Mouse (Mus musculus) lung, embryonic 16.5 days (tissue): ENCODE measurements around the gene Stkld1. TPM values are rescaled to one million over a fixed set of nuclear protein-coding genes. Genes with fewer than 3 reads are reported as not detected.

Source experiments
- ATAC-seq: fragments of 200-750 bp; cut with Nextera tagmentation; 2 replicates; pipeline ENCODE4 v1.8.0; 2017; ENCODE audit warnings: low read depth, mild to moderate bottlenecking, moderate library complexity
- H3K27ac ChIP-seq: fragments of 300-500 bp; sonication (generic); 2 replicates; pipeline ENCODE4 v1.5.1; 2014; ENCODE audit warnings: mild to moderate bottlenecking, control low read depth, low read length
- H3K27me3 ChIP-seq: fragments of 300-500 bp; sonication (generic); 2 replicates; pipeline ENCODE4 v1.6.1; 2014; ENCODE audit warnings: low read depth, low read length, mixed read lengths; ENCODE audit not compliant: control insufficient read depth, insufficient read depth
- H3K36me3 ChIP-seq: fragments of 300-500 bp; sonication (generic); 2 replicates; pipeline ENCODE4 v1.6.1; 2014; ENCODE audit warnings: low read length; ENCODE audit not compliant: control insufficient read depth, insufficient read depth
- H3K4me1 ChIP-seq: fragments of 300-500 bp; sonication (generic); replicated peaks from 2 replicates; pipeline ENCODE4 v1.6.1; 2014; ENCODE audit warnings: low read length, mixed read lengths; ENCODE audit not compliant: control insufficient read depth, insufficient read depth
- H3K4me2 ChIP-seq: fragments of 300-500 bp; sonication (generic); 2 replicates; pipeline ENCODE4 v1.6.1; 2014; ENCODE audit warnings: low read depth, low read length, control low read depth
- H3K4me3 ChIP-seq: fragments of 300-500 bp; sonication (generic); 2 replicates; pipeline ENCODE4 v1.5.1; 2014; ENCODE audit warnings: mild to moderate bottlenecking, low read length, control low read depth
- H3K9ac ChIP-seq: fragments of 300-500 bp; sonication (generic); 2 replicates; pipeline ENCODE4 v1.6.1; 2014; ENCODE audit warnings: low read length, control low read depth
- H3K9me3 ChIP-seq: fragments of 300-500 bp; sonication (generic); 2 replicates; pipeline ENCODE4 v1.6.1; 2016; ENCODE audit warnings: low read length; ENCODE audit not compliant: control insufficient read depth
- WGBS: fragments of 180-500 bp; shearing (Covaris S2); extraction: QIAGEN DNeasy Blood & Tissue Kit; methylation state at CpG from one replicate; pipeline ENCODE4 v1.1.7; 2014; 5-methylcytosine and 5-hydroxymethylcytosine counted together
- polyA plus RNA-seq: library from polyadenylated mRNA; unstranded; fragments of >200 nt; fragmentation: Nextera tagmentation; extraction: Ambion mirVana; gene quantifications from 2 replicates; pipeline ENCODE4 v1.2.1, GENCODE M21; 2015

The Stkld1 gene
- polyA plus RNA-seq, 1 experiment from 2014 or later, result 0.06 TPM

DNA sequence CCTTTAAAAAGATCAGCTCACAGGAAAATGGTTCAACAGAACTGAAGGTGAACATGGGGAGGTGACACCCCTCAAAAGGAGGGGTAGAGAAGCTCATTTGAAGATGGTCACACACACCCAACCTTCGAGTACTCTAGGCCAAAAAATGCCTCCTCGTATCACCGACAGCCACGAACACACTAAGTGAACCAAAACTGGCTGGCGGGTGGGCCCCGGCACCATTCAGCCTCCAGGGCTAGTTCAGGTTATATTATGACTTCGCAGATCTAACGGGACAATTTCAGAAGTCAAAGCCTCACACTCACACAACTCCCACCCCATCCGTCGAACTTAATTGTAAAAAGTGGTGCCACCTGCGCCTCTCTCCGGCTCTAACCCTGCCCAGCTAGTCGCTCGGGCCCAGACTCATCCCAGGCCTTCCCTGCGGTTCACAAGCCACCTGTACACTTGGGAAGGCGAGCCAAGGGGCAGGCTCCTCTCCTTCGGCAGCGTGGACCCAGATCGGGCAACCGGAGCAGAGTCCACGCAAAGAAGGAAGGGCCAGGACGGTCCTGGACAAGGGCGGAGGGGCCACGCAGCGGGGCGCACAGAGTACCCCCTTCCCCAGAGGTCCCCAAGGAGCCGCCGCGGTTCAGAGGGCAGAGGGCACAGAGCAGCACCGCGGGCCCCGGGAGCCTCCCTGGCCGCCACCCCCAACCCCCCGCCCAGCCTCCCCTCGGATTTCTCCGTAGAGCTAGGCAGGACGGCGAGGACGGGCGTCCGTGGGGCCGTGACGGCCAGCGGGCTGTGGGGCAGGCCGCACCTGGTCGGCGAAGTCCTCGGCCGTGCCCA, 1.2 kb upstream of the Stkld1 start:
- ATAC-seq, result no peak; the same call in 1 of the 2 replicates
- under 1% methylated on average over 33 of the region's 49 CpGs for WGBS
- Histone ChIP-seq H3K4me2 (peak overlapping the region; percentile 87), H3K9me3 (no peaks in the 10 kb centered on the region), H3K36me3 (peaks cover 5% of the 10 kb centered on the region; the same call in 1 of the 2 replicates), H3K4me1 (peaks cover 13% of the 10 kb centered on the region), H3K9ac (peak overlapping the region; percentile 99), H3K4me3 (peak overlapping the region; percentile 95), H3K27ac (peak overlapping the region; percentile 90), H3K27me3 (no peaks in the 10 kb centered on the region)

DNA sequence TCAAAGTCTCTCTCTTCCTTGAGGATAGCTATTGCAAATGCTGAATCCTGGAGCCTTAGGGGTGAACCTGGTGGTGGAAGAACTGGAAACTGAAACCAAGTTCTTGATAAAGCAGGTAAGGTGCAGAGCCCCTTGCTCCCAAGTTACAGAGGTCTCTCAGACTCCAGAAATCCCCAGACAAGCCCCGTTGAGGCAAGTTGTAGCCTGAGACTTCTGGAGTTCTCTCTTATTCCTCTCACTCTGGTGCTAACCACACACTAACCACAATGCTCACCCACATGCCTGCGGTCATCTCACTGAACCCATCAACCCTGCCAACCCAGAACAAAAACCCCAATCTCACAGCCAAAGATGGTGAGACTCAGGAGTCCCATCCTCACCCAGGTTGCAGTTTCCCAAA, 1.4 kb downstream of the Stkld1 start:
- Histone ChIP-seq H3K9me3 (no peaks in the 10 kb centered on the region), H3K36me3 (no peaks in the 10 kb centered on the region), H3K4me1 (peaks cover 13% of the 10 kb centered on the region), H3K4me2 (no peak overlapping the region), H3K9ac (no peak overlapping the region), H3K27me3 (no peaks in the 10 kb centered on the region), H3K4me3 (no peak overlapping the region), H3K27ac (no peak overlapping the region)
- 85% methylated on average over 2 of the region's 2 CpGs for WGBS
- ATAC-seq, result no peak

DNA sequence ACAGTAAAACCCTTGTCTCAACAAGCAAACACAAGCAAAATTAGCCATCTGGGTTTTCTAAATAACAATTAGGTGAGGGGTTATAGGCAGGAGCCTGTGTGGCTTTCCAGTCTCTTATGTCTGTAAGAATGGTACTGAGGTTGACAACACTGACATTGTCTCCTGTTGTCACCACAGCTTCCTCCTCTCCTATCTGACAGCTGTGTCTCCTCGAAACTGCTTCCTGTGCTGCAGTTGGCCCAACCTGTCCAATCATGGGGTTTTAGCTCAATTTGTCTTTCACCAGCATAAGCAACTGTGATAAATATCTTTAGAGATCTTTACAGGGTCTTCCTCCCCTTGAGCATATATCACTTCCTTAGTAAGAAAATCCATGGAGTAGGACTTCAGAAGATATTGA, 2.6 kb downstream of the Stkld1 start:
- no peak overlapping the region for H3K4me2 ChIP-seq
- 61% methylated on average over 1 of the region's 1 CpGs for WGBS

DNA sequence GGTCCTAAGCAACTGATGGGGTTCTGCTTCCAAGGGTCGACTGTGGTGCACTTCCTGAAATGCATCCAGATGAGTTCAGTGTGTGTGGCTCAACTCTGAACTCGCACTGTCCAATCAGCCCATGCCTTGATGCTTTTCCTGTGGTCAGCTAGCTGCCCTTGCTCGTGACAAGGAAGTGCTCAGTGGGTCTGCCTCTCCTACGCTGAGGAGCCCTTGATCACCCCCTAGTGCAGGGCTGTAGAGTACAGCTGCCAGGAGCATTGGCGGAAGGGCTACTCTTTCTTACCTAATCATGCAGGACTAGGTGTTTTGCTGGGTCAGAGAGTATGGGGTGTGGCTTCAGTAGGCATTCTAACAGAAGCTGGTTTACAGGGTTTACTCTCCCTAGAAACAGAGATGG, 7.7 kb downstream of the Stkld1 start:
- WGBS, result 19% methylated on average over 5 of the region's 5 CpGs

More for the DNA sequence above, 2.6 kb downstream of the Stkld1 start:
- Histone ChIP-seq H3K4me3 (no peak overlapping the region), H3K4me1 (peaks cover 9% of the 10 kb centered on the region), H3K36me3 (no peaks in the 10 kb centered on the region), H3K27ac (no peak overlapping the region), H3K9me3 (no peaks in the 10 kb centered on the region), H3K9ac (no peak overlapping the region), H3K27me3 (no peaks in the 10 kb centered on the region)
- ATAC-seq, result no peak

DNA sequence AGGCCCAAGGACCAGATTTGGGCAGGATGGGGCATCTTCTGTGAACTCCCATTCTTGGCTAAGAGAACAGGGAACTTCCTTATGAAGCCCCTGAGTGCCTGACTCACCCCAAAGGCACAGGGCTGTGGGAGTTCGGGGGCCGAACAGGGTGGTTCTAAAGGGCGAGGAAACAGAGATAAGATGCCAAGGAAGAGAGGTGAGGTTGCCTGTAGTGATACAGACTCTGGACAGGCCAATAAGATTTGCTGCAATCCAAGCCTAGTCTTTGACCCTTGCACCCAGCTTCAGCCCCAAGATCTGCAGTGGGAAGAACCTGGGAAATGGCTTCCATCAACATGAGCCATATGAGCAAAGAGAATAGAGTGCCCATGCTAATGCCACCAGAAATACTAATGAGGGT, 9.4 kb downstream of the Stkld1 start:
- Histone ChIP-seq H3K9me3 (no peaks in the 10 kb centered on the region), H3K27me3 (no peaks in the 10 kb centered on the region), H3K4me3 (no peak overlapping the region), H3K4me1 (no peaks in the 10 kb centered on the region), H3K27ac (no peak overlapping the region), H3K9ac (no peak overlapping the region), H3K36me3 (no peaks in the 10 kb centered on the region), H3K4me2 (no peak overlapping the region)
- ATAC-seq, result no peak
- WGBS, result 71% methylated on average over 3 of the region's 3 CpGs

More for the DNA sequence above, 7.7 kb downstream of the Stkld1 start:
- no peaks in the 10 kb centered on the region for H3K36me3 ChIP-seq
- no peak overlapping the region for H3K27ac ChIP-seq
- no peak overlapping the region for H3K4me2 ChIP-seq
- no peak overlapping the region for H3K4me3 ChIP-seq
- H3K4me1 ChIP-seq, result no peaks in the 10 kb centered on the region
- H3K9me3 ChIP-seq, result no peaks in the 10 kb centered on the region
- no peak for ATAC-seq
- no peaks in the 10 kb centered on the region for H3K27me3 ChIP-seq
- H3K9ac ChIP-seq, result no peak overlapping the region

DNA sequence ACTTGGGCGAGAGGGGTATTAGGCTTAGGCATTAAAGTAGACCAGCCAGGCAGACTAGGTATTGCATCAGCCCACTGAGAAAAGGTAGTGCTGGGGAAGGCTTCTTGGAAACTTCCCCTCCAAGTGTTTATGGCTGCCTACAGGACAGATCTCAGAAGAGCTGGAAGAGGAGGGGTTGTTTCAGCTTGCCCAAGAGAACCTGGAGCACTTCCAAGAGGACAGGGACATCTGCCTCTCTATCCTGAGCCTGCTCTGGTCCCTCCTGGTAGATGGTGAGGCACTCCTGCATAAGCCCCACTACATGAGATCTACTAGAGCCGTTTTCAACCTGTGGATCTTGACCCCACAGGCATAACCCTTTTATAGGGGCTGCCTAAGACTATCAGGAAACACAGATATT, 16.6 kb downstream of the Stkld1 start:
- Histone ChIP-seq H3K27ac (no peak overlapping the region), H3K4me1 (no peaks in the 10 kb centered on the region), H3K27me3 (no peaks in the 10 kb centered on the region), H3K9ac (no peak overlapping the region), H3K4me2 (no peak overlapping the region), H3K4me3 (no peak overlapping the region), H3K36me3 (peaks cover 23% of the 10 kb centered on the region), H3K9me3 (no peaks in the 10 kb centered on the region)
- 86% methylated on average over 2 of the region's 2 CpGs for WGBS
- ATAC-seq, result no peak

DNA sequence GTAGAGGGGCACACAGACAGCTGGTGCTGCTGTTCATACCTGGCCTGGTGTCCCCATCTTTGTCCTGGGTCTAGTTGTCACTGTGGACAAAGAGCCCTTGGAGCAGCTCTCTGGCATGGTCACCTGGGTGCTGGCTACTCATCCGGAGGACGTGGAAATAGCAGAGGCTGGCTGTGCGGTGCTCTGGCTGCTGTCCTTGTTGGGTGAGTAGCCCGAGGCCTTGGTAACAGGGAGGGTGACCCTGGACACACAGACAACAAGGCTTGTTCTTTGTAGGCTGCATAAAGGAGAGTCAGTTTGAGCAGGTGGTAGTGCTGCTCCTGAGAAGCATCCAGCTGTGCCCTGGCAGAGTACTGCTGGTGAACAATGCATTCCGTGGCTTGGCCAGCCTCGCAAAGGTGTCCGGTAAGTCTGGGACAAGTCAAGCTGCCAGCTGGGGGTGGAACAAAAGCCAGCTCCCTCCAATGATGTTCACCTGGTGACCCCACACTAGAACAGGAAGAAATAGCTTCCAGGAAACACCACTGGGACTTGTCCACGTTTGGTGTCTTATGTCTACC, 17.6 kb downstream of the Stkld1 start:
- H3K4me2 ChIP-seq, result no peak overlapping the region
- H3K9ac ChIP-seq, result no peak overlapping the region
- WGBS, result 83% methylated on average over 8 of the region's 8 CpGs
- no peaks in the 10 kb centered on the region for H3K4me1 ChIP-seq
- H3K9me3 ChIP-seq, result no peaks in the 10 kb centered on the region
- no peak overlapping the region for H3K4me3 ChIP-seq
- H3K27me3 ChIP-seq, result no peaks in the 10 kb centered on the region
- H3K27ac ChIP-seq, result no peak overlapping the region
- no peak for ATAC-seq
- peaks cover 30% of the 10 kb centered on the region for H3K36me3 ChIP-seq

DNA sequence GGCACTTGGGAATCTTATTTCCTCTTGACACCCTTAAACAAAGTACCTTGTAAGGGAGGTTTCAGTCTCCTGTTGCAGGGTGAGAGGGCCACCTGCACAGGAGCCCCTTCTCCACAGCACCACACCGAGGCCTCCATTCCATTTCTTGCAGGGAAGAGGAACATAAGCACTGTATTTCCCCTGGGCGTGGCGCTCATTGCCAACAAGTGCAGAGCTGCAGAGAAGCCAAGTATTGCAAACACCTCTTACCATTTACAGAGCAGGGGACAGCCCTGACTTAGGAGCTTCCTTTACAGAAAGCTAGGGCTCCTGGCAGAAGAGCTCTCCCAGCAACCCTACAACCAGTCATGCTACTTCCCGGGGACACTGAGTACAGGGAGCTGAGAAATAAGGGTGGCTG, 18.3 kb downstream of the Stkld1 start:
- no peak overlapping the region for H3K27ac ChIP-seq
- ATAC-seq, result no peak
- no peaks in the 10 kb centered on the region for H3K27me3 ChIP-seq
- H3K36me3 ChIP-seq, result peaks cover 38% of the 10 kb centered on the region
- H3K4me3 ChIP-seq, result no peak overlapping the region
- no peak overlapping the region for H3K9ac ChIP-seq
- no peak overlapping the region for H3K4me2 ChIP-seq
- WGBS, result 85% methylated on average over 4 of the region's 4 CpGs
- no peaks in the 10 kb centered on the region for H3K4me1 ChIP-seq
- no peaks in the 10 kb centered on the region for H3K9me3 ChIP-seq

DNA sequence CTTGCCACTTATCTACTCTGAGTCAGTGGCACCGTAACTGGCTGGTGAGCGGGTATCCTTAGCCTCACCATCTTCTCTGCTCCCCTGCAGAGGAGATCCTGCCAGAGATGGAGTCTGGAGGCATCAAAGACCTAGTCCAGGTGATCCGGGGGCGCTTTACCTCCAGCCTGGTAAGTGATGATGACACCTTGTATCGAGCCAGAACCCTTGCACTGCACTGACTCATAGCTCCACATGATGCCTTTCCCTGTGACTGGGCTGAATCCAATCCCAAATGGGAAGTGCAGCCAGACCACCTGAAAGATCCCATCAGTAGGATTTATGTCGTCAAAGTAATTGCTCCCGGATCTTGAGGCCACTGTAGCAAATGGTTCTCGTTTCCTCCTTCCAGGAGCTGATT, 19.0 kb downstream of the Stkld1 start:
- Histone ChIP-seq H3K4me1 (no peaks in the 10 kb centered on the region), H3K4me2 (no peak overlapping the region), H3K27ac (no peak overlapping the region), H3K36me3 (peaks cover 43% of the 10 kb centered on the region), H3K4me3 (no peak overlapping the region), H3K9me3 (no peaks in the 10 kb centered on the region), H3K9ac (no peak overlapping the region), H3K27me3 (no peaks in the 10 kb centered on the region)
- WGBS, result 91% methylated on average over 8 of the region's 8 CpGs
- no peak for ATAC-seq
